Mouse (Mus musculus) lung, embryonic 14.5 days (tissue): ENCODE results near the gene Dffa. TPM values are rescaled to one million over a fixed set of nuclear protein-coding genes. Genes with fewer than 3 reads are reported as not detected.

Experiments used
- ATAC-seq: fragments of 200-750 bp; cut with Nextera tagmentation; 2 replicates; pipeline ENCODE4 v1.8.0; 2017; ENCODE audit warnings: mild to moderate bottlenecking, moderate TSS enrichment, moderate library complexity; ENCODE audit not compliant: insufficient read depth
- DNase-seq: peaks from one replicate; pipeline ENCODE4 v3.0.0-alpha.2; 2015
- H3K27ac ChIP-seq: fragments of 300-500 bp; sonication (generic); 2 replicates; pipeline ENCODE4 v1.5.1; 2014; ENCODE audit warnings: low read depth, mild to moderate bottlenecking, moderate library complexity
- H3K27me3 ChIP-seq: fragments of 300-500 bp; sonication (generic); 2 replicates; pipeline ENCODE4 v1.6.1; 2014; ENCODE audit warnings: low read length, control low read depth; ENCODE audit not compliant: insufficient read depth
- H3K36me3 ChIP-seq: fragments of 300-500 bp; sonication (generic); 2 replicates; pipeline ENCODE4 v1.6.1; 2014; ENCODE audit warnings: control low read depth; ENCODE audit not compliant: insufficient read depth
- H3K4me1 ChIP-seq: fragments of 300-500 bp; sonication (generic); 2 replicates; pipeline ENCODE4 v1.6.1; 2014; ENCODE audit warnings: antibody characterized with exemption, control low read depth; ENCODE audit not compliant: insufficient read depth
- H3K4me2 ChIP-seq: fragments of 300-500 bp; sonication (generic); 2 replicates; pipeline ENCODE4 v1.6.1; 2014; ENCODE audit warnings: mild to moderate bottlenecking
- H3K4me3 ChIP-seq: fragments of 300-500 bp; sonication (generic); 2 replicates; pipeline ENCODE4 v1.5.1; 2014; ENCODE audit warnings: low read depth, low read length
- H3K9ac ChIP-seq: fragments of 300-500 bp; sonication (generic); 2 replicates; pipeline ENCODE4 v1.6.1; 2014
- H3K9me3 ChIP-seq: fragments of 300-500 bp; sonication (generic); 2 replicates; pipeline ENCODE4 v1.6.1; 2016; ENCODE audit warnings: low read depth, low read length, control low read depth
- CTCF ChIP-seq: IDR thresholded peaks from 2 replicates; pipeline ENCODE4 v1.5.1; 2016; ENCODE audit warnings: antibody characterized with exemption, low read depth
- WGBS: fragments of 180-500 bp; shearing (Covaris S2); extraction: QIAGEN DNeasy Blood & Tissue Kit; methylation state at CpG from one replicate; pipeline ENCODE4 v1.1.7; 2014; 5-methylcytosine and 5-hydroxymethylcytosine counted together
- polyA plus RNA-seq: library from polyadenylated mRNA; unstranded; fragments of >200 nt; fragmentation: Nextera tagmentation; extraction: Ambion mirVana; gene quantifications from 2 replicates; pipeline ENCODE4 v1.2.1, GENCODE M21; 2014

Dffa gene
- polyA plus RNA-seq, 1 experiment from 2014 or later: 29.7 TPM

GRCm38 (mm10) chr4:149061432-149061718, 42.6 kb upstream of the Dffa start:
- WGBS: 68% methylated on average over 13 of the region's 13 CpGs
- peaks cover 13% of the 10 kb centered on the region; the same call in 1 of the 2 replicates for H3K4me1 ChIP-seq

DNA sequence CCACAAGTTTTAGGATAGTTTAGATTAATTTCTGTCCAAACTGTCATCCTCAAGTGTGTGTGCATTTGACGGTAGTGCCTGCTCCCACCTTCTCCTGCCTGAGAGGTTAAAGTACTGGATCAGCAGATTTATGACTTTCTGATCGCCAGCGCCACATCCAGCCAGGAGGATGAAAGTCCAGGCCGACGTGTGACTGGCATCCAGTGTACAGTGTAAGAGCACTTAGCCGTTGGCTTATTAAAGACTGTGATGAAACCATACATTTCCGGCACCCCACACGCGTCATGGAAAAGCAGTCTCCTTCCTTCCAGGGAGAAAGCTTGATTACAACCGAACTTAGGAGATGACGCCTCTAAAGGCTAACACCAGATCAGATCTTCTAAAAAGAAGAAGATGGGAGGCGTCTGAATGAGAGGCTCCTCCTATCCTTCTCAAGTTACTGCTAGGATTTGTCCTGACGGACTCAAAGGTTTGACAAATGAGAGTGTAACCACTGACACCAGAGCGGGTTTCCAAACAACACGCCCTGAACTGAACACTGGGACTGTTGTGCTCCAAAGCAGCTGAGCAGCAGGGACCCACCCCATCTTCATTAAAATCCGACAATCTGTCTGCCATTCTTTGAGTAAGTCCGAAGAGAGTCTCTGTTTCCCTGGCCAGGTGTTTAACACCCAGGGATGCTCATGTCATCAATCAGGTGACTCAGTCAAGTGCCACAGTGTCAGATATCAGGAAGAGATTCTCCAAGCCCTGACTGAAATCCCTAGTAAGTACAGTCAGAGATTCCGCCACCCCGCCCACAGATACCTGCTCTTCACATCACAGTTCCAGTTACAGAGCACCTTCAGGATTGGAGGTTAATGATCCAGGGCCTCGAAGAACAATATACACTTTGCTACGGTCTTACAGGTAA, 41.3 kb upstream of the Dffa start:
- H3K36me3 ChIP-seq: 0 out of 2 replicates have a peak, but pooled peaks cover 11% of the 10 kb centered on the region
- no peak for TF ChIP-seq CTCF
- DNase-seq (peak; percentile 51), ATAC-seq (no peak; the same call in 1 of the 2 replicates)
- no peak overlapping the region for H3K4me2 ChIP-seq
- peaks cover 13% of the 10 kb centered on the region; the same call in 1 of the 2 replicates for H3K4me1 ChIP-seq
- 34% methylated on average over 21 of the region's 21 CpGs for WGBS
- H3K4me3 ChIP-seq: no peak overlapping the region
- H3K27ac ChIP-seq: no peak overlapping the region
- H3K27me3 ChIP-seq: no peaks in the 10 kb centered on the region
- no peak overlapping the region for H3K9ac ChIP-seq
- no peaks in the 10 kb centered on the region for H3K9me3 ChIP-seq

More at GRCm38 (mm10) chr4:149061432-149061718, 42.6 kb upstream of the Dffa start:
- H3K9me3 ChIP-seq: no peaks in the 10 kb centered on the region
- no peaks in the 10 kb centered on the region for H3K27me3 ChIP-seq
- no peak overlapping the region for H3K4me2 ChIP-seq
- no peak overlapping the region for H3K9ac ChIP-seq
- ATAC-seq: no peak
- no peak overlapping the region for H3K4me3 ChIP-seq
- TF ChIP-seq CTCF: no peak
- H3K36me3 ChIP-seq: no peaks in the 10 kb centered on the region
- no peak for DNase-seq
- H3K27ac ChIP-seq: no peak overlapping the region

DNA sequence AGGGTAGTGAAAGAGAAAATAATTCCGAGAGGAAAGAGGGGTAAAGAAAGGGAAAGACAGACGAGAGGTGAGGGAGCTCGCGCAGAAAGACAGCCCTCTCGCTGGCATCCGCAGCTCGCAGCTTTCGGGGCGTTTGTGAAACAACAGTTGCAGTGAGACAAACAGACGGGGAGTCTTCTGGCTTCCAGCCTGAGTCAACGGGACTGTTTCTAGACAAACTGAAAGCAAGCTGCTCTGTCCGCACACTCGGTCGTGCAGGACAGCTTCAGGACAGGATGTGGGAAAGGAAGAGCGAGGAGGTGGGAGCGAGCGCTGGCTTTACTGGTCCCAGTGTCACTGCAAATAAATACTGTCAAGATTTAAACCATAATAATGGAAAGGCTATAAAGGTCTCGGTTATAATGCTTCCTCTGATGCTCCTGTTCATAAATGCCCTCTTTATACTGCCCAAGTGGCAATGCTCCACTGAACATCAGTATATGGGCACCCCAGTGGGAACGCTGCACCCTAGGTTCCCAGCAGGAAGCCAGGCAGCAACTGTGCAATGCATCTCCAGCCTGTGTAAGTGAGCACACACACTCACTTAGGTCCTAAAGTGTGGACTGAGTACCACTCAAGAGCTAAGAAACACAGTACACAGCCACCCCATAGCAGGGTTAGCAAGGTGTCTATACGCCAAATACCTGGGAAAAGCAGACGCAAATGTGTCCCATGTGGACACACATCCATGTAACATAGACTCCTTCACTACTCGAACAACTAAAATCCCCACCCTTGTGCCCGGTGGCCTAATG, 39.7 kb upstream of the Dffa start:
- DNase-seq: no peak
- no peak overlapping the region for H3K4me3 ChIP-seq
- 0 out of 2 replicates have a peak overlapping the region, but pooled peaks have one; percentile 27 for H3K27ac ChIP-seq
- 74% methylated on average over 23 of the region's 23 CpGs for WGBS
- 0 out of 2 replicates have a peak, but pooled peaks cover 11% of the 10 kb centered on the region for H3K36me3 ChIP-seq
- TF ChIP-seq CTCF: no peak
- no peaks in the 10 kb centered on the region for H3K9me3 ChIP-seq
- no peaks in the 10 kb centered on the region for H3K27me3 ChIP-seq
- H3K4me2 ChIP-seq: 0 out of 2 replicates have a peak overlapping the region, but pooled peaks have one; percentile 20
- no peak overlapping the region for H3K9ac ChIP-seq
- 0 out of 2 replicates have a peak, but pooled peaks cover 3% of the 10 kb centered on the region for H3K4me1 ChIP-seq
- no peak for ATAC-seq

GRCm38 (mm10) chr4:149066672-149067551, 37.0 kb upstream of the Dffa start:
- Histone ChIP-seq H3K9ac (no peak overlapping the region), H3K4me1 (no peaks in the 10 kb centered on the region)
- DNase-seq: no peak

GRCm38 (mm10) chr4:149075073-149075472, 28.9 kb upstream of the Dffa start:
- no peak for TF ChIP-seq CTCF
- 81% methylated on average over 13 of the region's 13 CpGs for WGBS
- H3K4me2 ChIP-seq: no peak overlapping the region
- ATAC-seq (peak; percentile 53; the same call in 1 of the 2 replicates), DNase-seq (peak; percentile 39)
- no peak overlapping the region for H3K9ac ChIP-seq
- H3K27me3 ChIP-seq: no peaks in the 10 kb centered on the region
- H3K4me3 ChIP-seq: no peak overlapping the region
- H3K4me1 ChIP-seq: 0 out of 2 replicates have a peak, but pooled peaks cover 2% of the 10 kb centered on the region
- peaks cover 22% of the 10 kb centered on the region for H3K36me3 ChIP-seq
- no peaks in the 10 kb centered on the region for H3K9me3 ChIP-seq
- H3K27ac ChIP-seq: peak overlapping the region; percentile 50

More at GRCm38 (mm10) chr4:149066672-149067551, 37.0 kb upstream of the Dffa start:
- Histone ChIP-seq H3K27me3 (no peaks in the 10 kb centered on the region), H3K4me3 (no peak overlapping the region), H3K9me3 (no peaks in the 10 kb centered on the region), H3K36me3 (0 out of 2 replicates have a peak, but pooled peaks cover 11% of the 10 kb centered on the region), H3K4me2 (no peak overlapping the region), H3K27ac (no peak overlapping the region)
- peak; percentile 51 for TF ChIP-seq CTCF
- 75% methylated on average over 22 of the region's 22 CpGs for WGBS
- ATAC-seq: no peak

- H3K4me2 ChIP-seq: no peak overlapping the region
- no peak overlapping the region for H3K4me3 ChIP-seq
- ATAC-seq: peak; percentile 53
- H3K27me3 ChIP-seq: no peaks in the 10 kb centered on the region
- peaks cover 22% of the 10 kb centered on the region for H3K36me3 ChIP-seq
- 0 out of 2 replicates have a peak, but pooled peaks cover 2% of the 10 kb centered on the region for H3K4me1 ChIP-seq
- H3K9ac ChIP-seq: no peak overlapping the region
- H3K9me3 ChIP-seq: no peaks in the 10 kb centered on the region
- H3K27ac ChIP-seq: 0 out of 2 replicates have a peak overlapping the region, but pooled peaks have one; percentile 3
- WGBS: 19% methylated on average over 10 of the region's 10 CpGs
- peak; percentile 55 for TF ChIP-seq CTCF
- DNase-seq: peak; percentile 88
Observed at GRCm38 (mm10) chr4:149075871-149076575, 27.9 kb upstream of the Dffa start.
